Mouse (Mus musculus) midbrain, embryonic 12.5 days (tissue): ENCODE data around the gene Iglon5. TPM values are rescaled to one million over a fixed set of nuclear protein-coding genes. Genes with fewer than 3 reads are reported as not detected.

ENCODE experiments used
- ATAC-seq: fragments of 200-750 bp; cut with Nextera tagmentation; 2 replicates; pipeline ENCODE4 v1.8.0; 2017; ENCODE audit warnings: low read depth, moderate TSS enrichment, moderate library complexity; ENCODE audit not compliant: low FRiP score
- H3K27ac ChIP-seq: fragments of 300-500 bp; sonication (generic); replicated peaks from 2 replicates; pipeline ENCODE4 v1.5.1; 2016; ENCODE audit warnings: mild to moderate bottlenecking
- H3K27me3 ChIP-seq: fragments of 300-500 bp; sonication (generic); 2 replicates; pipeline ENCODE4 v1.6.1; 2016; ENCODE audit warnings: mild to moderate bottlenecking
- H3K36me3 ChIP-seq: fragments of 300-500 bp; sonication (generic); 2 replicates; pipeline ENCODE4 v1.6.1; 2016
- H3K4me1 ChIP-seq: fragments of 300-500 bp; sonication (generic); 2 replicates; pipeline ENCODE4 v1.6.1; 2016
- H3K4me2 ChIP-seq: fragments of 300-500 bp; sonication (generic); replicated peaks from 2 replicates; pipeline ENCODE4 v1.6.1; 2016; ENCODE audit warnings: mild to moderate bottlenecking, moderate library complexity
- H3K4me3 ChIP-seq: fragments of 300-500 bp; sonication (generic); 2 replicates; pipeline ENCODE4 v1.5.1; 2016; ENCODE audit warnings: mild to moderate bottlenecking
- H3K9ac ChIP-seq: fragments of 300-500 bp; sonication (generic); replicated peaks from 2 replicates; pipeline ENCODE4 v1.6.1; 2016; ENCODE audit warnings: mild to moderate bottlenecking, moderate library complexity
- H3K9me3 ChIP-seq: fragments of 300-500 bp; sonication (generic); 2 replicates; pipeline ENCODE4 v1.6.1; 2016; ENCODE audit warnings: mild to moderate bottlenecking
- WGBS: fragments of 180-500 bp; shearing (Covaris S2); methylation state at CpG from one replicate; pipeline ENCODE4 v1.1.7; 2016; 5-methylcytosine and 5-hydroxymethylcytosine counted together
- polyA plus RNA-seq: library from polyadenylated mRNA; unstranded; fragments of >200 nt; fragmentation: Nextera tagmentation; extraction: Ambion mirVana; gene quantifications from 2 replicates; pipeline ENCODE4 v1.2.1, GENCODE M21; 2016

Gene Iglon5
- polyA plus RNA-seq, 1 experiment from 2014 or later: 3.9 TPM

DNA sequence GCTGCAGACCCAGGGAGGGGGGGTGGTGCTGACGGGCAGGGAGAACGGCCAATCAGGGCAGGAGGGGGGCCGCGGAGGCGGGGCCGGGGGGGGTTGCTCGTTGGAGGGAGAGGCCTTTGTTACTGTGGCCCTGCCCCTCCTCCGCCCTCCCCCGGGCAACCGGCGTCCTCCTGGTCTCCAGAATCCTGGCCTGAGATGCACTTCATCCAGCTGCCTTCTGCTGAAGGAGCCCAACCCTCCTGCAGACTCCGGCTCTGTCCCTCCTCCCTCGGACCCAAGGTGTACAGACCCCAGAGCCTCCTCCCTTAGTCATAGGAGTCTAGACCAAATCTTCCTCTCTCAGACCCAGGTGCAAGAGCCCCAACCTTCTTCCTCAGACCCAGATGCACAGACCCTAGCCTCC is 308 bp upstream of the Iglon5 start:
- Histone ChIP-seq H3K36me3 (no peaks in the 10 kb centered on the region), H3K4me3 (peak overlapping the region; percentile 77), H3K4me2 (peak overlapping the region; percentile 71), H3K27me3 (0 out of 2 replicates have a peak, but pooled peaks cover 2% of the 10 kb centered on the region), H3K27ac (peak overlapping the region; percentile 88), H3K4me1 (peaks cover 15% of the 10 kb centered on the region), H3K9ac (peak overlapping the region; percentile 83), H3K9me3 (no peaks in the 10 kb centered on the region)
- 1% methylated on average over 6 of the region's 13 CpGs for WGBS
- peak; percentile 89 for ATAC-seq

DNA sequence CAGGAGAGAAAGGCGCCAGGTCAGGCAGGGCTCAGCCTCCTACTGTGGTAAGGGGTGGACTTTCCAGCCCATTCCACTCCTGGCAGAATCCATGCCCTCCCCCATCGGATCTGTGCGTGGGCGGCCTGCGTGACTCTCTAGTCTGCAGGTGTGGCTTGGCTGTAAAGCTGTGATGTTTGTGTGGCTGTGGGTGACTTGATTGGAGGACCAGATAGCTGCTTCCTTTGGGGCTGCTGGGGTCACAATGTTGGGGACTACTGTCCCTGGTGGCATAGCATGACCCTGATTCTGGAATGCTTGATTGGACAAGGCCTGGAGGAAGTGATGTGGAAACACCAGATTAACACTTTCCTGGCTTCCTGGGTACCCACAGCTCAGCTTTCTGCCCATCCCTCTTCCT is 1.2 kb downstream of the Iglon5 start:
- ATAC-seq: no peak
- peaks cover 15% of the 10 kb centered on the region for H3K4me1 ChIP-seq
- H3K27me3 ChIP-seq: 0 out of 2 replicates have a peak, but pooled peaks cover 2% of the 10 kb centered on the region
- no peaks in the 10 kb centered on the region for H3K36me3 ChIP-seq
- no peaks in the 10 kb centered on the region for H3K9me3 ChIP-seq
- 0 out of 2 replicates have a peak overlapping the region, but pooled peaks have one; percentile 88 for H3K27ac ChIP-seq
- H3K4me3 ChIP-seq: peak overlapping the region; percentile 77
- H3K9ac ChIP-seq: 0 out of 2 replicates have a peak overlapping the region, but pooled peaks have one; percentile 11
- WGBS: 50% methylated on average over 5 of the region's 5 CpGs
- H3K4me2 ChIP-seq: peak overlapping the region; percentile 71

- Histone ChIP-seq H3K4me3 (no peak overlapping the region), H3K27ac (no peak overlapping the region), H3K9ac (no peak overlapping the region), H3K9me3 (no peaks in the 10 kb centered on the region), H3K4me2 (no peak overlapping the region), H3K36me3 (peaks cover 6% of the 10 kb centered on the region), H3K27me3 (peaks cover 8% of the 10 kb centered on the region), H3K4me1 (peaks cover 18% of the 10 kb centered on the region)
- no peak for ATAC-seq
- 21% methylated on average over 10 of the region's 10 CpGs for WGBS
Measured at GRCm38 (mm10) chr7:43483236-43483635, 6.6 kb downstream of the Iglon5 start.

DNA sequence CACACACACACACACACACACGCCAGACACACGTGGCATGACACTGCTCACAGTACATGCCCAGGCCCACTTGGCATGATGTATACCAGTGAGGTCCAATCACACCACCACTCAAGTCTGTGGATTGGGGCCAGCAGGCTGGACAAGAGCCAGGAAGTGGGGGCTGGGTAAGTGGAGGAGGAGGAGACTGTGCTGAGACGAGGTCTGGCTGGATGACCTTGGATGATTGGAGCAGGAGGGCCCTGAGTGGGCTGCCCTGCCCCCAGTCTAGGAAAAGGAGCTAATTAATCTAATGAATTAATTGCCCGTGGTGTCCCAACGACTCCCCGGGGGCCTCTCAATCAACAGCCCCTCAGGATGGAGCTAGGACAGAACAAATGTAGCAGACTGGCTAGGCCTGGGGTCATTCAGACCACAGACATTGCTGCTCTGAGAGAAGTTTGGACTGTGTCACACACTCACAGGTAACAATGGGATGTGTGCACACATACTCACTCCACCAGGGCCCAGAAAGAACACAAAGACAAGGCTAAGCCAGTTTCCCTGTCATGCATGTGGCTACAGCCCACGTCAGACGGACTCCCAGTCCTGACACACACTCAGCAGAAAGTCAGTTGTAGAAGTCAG is 7.7 kb downstream of the Iglon5 start:
- Histone ChIP-seq H3K27me3 (peaks cover 19% of the 10 kb centered on the region), H3K4me2 (no peak overlapping the region), H3K9me3 (no peaks in the 10 kb centered on the region), H3K4me1 (peaks cover 15% of the 10 kb centered on the region), H3K9ac (0 out of 2 replicates have a peak overlapping the region, but pooled peaks have one; percentile 7), H3K27ac (no peak overlapping the region), H3K36me3 (peaks cover 6% of the 10 kb centered on the region), H3K4me3 (no peak overlapping the region)
- WGBS: 68% methylated on average over 8 of the region's 8 CpGs
- peak; percentile 35; the same call in 1 of the 2 replicates for ATAC-seq

DNA sequence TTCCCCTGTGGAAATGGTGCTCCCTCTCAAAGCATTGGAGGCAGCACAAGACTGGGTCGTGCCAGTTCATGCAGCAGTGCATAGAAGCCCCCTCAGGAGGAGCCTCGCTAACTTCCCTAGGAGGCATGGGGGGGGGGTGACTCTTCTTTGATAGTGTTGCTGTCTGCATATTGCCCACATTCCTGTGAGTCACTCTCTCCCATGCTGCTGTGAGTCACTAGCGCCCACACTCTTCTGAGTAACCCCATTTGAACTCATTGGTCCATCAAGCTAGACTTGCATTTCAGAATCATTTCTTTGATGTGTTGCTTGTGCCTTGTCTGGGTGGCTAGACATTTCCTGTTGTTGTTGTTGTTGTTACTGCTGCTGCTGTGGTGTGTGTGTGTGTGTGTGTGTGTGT is 8.7 kb downstream of the Iglon5 start:
- no peak overlapping the region for H3K4me2 ChIP-seq
- WGBS: 74% methylated on average over 3 of the region's 3 CpGs
- H3K27me3 ChIP-seq: peaks cover 29% of the 10 kb centered on the region
- H3K4me3 ChIP-seq: no peak overlapping the region
- no peak for ATAC-seq
- peaks cover 23% of the 10 kb centered on the region for H3K4me1 ChIP-seq
- H3K9ac ChIP-seq: no peak overlapping the region
- no peaks in the 10 kb centered on the region for H3K9me3 ChIP-seq
- no peak overlapping the region for H3K27ac ChIP-seq
- H3K36me3 ChIP-seq: peaks cover 6% of the 10 kb centered on the region

- H3K36me3 ChIP-seq: peaks cover 11% of the 10 kb centered on the region
- peaks cover 18% of the 10 kb centered on the region; the same call in 1 of the 2 replicates for H3K4me1 ChIP-seq
- no peak overlapping the region for H3K4me2 ChIP-seq
- no peak overlapping the region for H3K27ac ChIP-seq
- no peaks in the 10 kb centered on the region for H3K9me3 ChIP-seq
- no peak overlapping the region; the same call in 1 of the 2 replicates for H3K9ac ChIP-seq
- WGBS: 7% methylated on average over 13 of the region's 13 CpGs
- 0 out of 2 replicates have a peak, but pooled peaks have one; percentile 36 for ATAC-seq
- peaks cover 49% of the 10 kb centered on the region for H3K27me3 ChIP-seq
- H3K4me3 ChIP-seq: no peak overlapping the region
Measured at GRCm38 (mm10) chr7:43476376-43476775, 13.5 kb downstream of the Iglon5 start.

GRCm38 (mm10) chr7:43475706-43476105 is 14.2 kb downstream of the Iglon5 start:
- H3K27ac ChIP-seq: no peak overlapping the region
- peaks cover 11% of the 10 kb centered on the region for H3K36me3 ChIP-seq
- H3K9ac ChIP-seq: no peak overlapping the region
- no peaks in the 10 kb centered on the region for H3K9me3 ChIP-seq
- WGBS: 11% methylated on average over 23 of the region's 23 CpGs
- H3K27me3 ChIP-seq: peaks cover 49% of the 10 kb centered on the region
- peaks cover 18% of the 10 kb centered on the region; the same call in 1 of the 2 replicates for H3K4me1 ChIP-seq
- H3K4me2 ChIP-seq: no peak overlapping the region
- H3K4me3 ChIP-seq: no peak overlapping the region
- ATAC-seq: no peak

DNA sequence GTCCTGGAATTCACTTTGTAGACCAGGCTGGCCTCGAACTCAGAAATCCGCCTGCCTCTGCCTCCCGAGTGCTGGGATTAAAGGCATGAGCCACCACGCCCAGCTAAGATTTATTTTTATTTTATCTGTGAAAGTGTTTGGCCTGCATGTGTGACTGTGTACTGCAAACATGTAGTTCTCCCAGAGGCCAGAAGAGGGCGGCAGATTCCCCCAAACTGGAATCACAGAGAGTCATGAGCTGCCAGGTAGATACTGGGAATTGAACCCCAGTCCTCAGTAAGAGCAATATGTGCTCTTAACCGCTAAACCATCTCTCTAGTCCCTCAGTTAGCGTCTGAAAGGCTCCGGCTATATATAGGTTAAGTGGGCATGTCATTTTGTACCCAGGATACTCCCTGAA is 19.5 kb downstream of the Iglon5 start:
- Histone ChIP-seq H3K4me3 (no peak overlapping the region), H3K4me1 (peaks cover 12% of the 10 kb centered on the region), H3K27me3 (peaks cover 24% of the 10 kb centered on the region), H3K9ac (no peak overlapping the region), H3K36me3 (no peaks in the 10 kb centered on the region; the same call in 1 of the 2 replicates), H3K4me2 (no peak overlapping the region), H3K27ac (no peak overlapping the region), H3K9me3 (no peaks in the 10 kb centered on the region)
- no peak for ATAC-seq
- WGBS: 35% methylated on average over 8 of the region's 8 CpGs

GRCm38 (mm10) chr7:43466099-43466694 is 23.7 kb downstream of the Iglon5 start:
- Histone ChIP-seq H3K4me1 (peaks cover 14% of the 10 kb centered on the region), H3K36me3 (no peaks in the 10 kb centered on the region), H3K27ac (no peak overlapping the region), H3K9me3 (no peaks in the 10 kb centered on the region), H3K27me3 (peaks cover 40% of the 10 kb centered on the region), H3K9ac (peak overlapping the region; percentile 43), H3K4me3 (peak overlapping the region; percentile 50), H3K4me2 (peak overlapping the region; percentile 71)
- 2% methylated on average over 33 of the region's 33 CpGs for WGBS
- ATAC-seq: peak; percentile 55

DNA sequence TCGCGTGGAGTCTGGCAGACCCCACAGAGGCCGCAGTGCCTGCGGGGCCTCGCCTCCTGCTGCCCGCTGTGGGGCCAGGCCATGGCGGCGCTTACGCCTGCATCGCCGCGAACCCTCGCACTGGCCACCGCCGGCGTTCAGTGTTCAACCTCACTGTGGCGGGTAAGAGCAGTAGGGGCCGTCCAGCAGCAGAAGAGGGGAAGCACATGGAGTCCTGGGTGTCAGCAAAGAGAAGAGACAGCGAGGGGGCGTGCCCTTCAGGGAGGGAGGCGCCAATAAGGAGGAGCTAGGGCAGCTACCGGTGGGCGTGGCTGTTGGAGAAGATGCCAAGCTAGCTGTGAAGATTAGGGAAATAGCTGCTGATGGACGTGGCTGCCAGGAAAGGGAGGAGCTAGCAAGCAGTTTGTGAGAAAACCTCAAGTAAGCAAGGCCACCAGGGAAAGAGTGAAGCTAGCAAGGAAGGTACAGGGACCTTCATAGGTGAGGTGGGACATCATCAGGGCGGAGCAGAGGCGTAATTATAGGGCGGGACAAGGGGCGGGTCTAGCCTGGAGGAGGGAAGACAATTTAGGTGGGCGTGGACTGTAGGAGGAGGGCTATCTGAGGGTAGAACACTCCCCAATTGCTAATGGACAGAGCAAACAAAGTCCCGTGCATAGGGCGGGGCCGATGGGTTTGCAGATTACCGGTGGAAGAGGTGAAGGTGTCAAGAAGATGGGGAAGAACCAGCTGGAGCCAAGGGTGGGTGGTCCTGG is 24.4 kb downstream of the Iglon5 start:
- peak overlapping the region; percentile 52 for H3K9ac ChIP-seq
- ATAC-seq: peak; percentile 87
- no peaks in the 10 kb centered on the region for H3K36me3 ChIP-seq
- H3K27ac ChIP-seq: peak overlapping the region; percentile 26; the same call in 1 of the 2 replicates
- H3K9me3 ChIP-seq: no peaks in the 10 kb centered on the region
- H3K4me1 ChIP-seq: peaks cover 14% of the 10 kb centered on the region
- H3K4me3 ChIP-seq: peak overlapping the region; percentile 50
- H3K4me2 ChIP-seq: peak overlapping the region; percentile 71
- peaks cover 40% of the 10 kb centered on the region for H3K27me3 ChIP-seq
- under 1% methylated on average over 33 of the region's 33 CpGs for WGBS

DNA sequence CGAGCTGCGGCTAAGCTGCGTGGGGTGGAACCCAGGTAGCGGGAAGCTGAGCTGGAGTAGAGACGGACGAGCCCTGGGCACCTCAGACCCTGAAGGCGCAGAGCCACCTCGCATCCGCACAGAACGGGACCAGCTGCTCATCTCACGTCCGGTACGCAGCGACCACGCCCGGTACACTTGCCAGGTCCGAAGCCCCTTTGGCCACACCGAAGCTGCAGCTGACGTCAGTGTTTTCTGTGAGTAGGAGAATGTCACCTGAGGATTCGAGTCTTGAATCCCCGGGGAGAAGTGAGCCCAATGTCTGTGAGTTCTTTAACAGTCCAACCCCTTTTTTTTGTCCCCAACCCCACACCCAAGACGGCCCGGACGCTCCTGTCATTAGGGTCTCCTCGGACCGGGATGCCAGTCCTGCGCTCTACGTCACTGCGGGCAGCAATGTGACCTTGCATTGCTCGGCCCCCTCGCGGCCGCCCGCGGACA is 25.0 kb downstream of the Iglon5 start:
- Histone ChIP-seq H3K4me2 (peak overlapping the region; percentile 71), H3K9ac (peak overlapping the region; percentile 52), H3K4me1 (peaks cover 14% of the 10 kb centered on the region), H3K27ac (peak overlapping the region; percentile 26; the same call in 1 of the 2 replicates), H3K9me3 (no peaks in the 10 kb centered on the region), H3K4me3 (peak overlapping the region; percentile 50), H3K36me3 (no peaks in the 10 kb centered on the region), H3K27me3 (peaks cover 40% of the 10 kb centered on the region)
- WGBS: 11% methylated on average over 35 of the region's 35 CpGs
- ATAC-seq: peak; percentile 25; the same call in 1 of the 2 replicates
